Mouse (Mus musculus) layer of hippocampus, adult 6 months (tissue): Measurements from ENCODE around the gene Fbxw20. TPM values are rescaled to one million over a fixed set of nuclear protein-coding genes. Genes with fewer than 3 reads are reported as not detected.

ENCODE experiments used
- long read RNA-seq, 2 experiments: library from polyadenylated mRNA; unstranded; transcript quantifications; one replicate each; pipeline ENCODE4 v2.0.0; 2019 to 2020
- polyA plus RNA-seq: library from polyadenylated mRNA; unstranded; fragments of <200 nt; fragmentation: Nextera tagmentation; gene quantifications from 2 replicates; pipeline ENCODE4 v1.2.3, GENCODE M21; 2021

Gene Fbxw20
- not detected in 2 replicates for polyA plus RNA-seq
- long read RNA-seq, experiment 1, result 0 reads
- long read RNA-seq, experiment 2, result 0 reads

GRCm38 (mm10) chr9:109234654-109235053 is at the start of gene Fbxw20:
Fbxw20 (minus strand) TSS chr9:109234754.

GRCm38 (mm10) chr9:109195875-109196274 is 38.7 kb downstream of the Fbxw20 start, which contains the start of gene Fbxw13:
Fbxw13 (minus strand) TSS chr9:109195975.

Other genes starting within 250 kb of the Fbxw20 start
- gene Ucn2, start 248.7 kb downstream of the Fbxw20 start, polyA plus RNA-seq, result not detected in 2 replicates
- 4.7 and 5.6 TPM in 2 replicates for gene Pfkfb4, start 243.0 kb downstream of the Fbxw20 start, polyA plus RNA-seq
- gene Shisa5, start 196.2 kb downstream of the Fbxw20 start, polyA plus RNA-seq, result 119 and 124 TPM in 2 replicates
- 12.0 and 12.5 TPM in 2 replicates for gene Trex1, start 175.0 kb downstream of the Fbxw20 start, polyA plus RNA-seq
- 19.7 and 20.0 TPM in 2 replicates for gene Atrip, start 160.6 kb downstream of the Fbxw20 start, polyA plus RNA-seq
- 3.6 and 4.4 TPM in 2 replicates for gene Ccdc51, start 152.3 kb downstream of the Fbxw20 start, polyA plus RNA-seq
- 619 and 702 TPM in 2 replicates for gene Tma7, start 152.2 kb downstream of the Fbxw20 start, polyA plus RNA-seq
- 15.1 and 22.6 TPM in 2 replicates for gene Plxnb1, start 139.4 kb downstream of the Fbxw20 start, polyA plus RNA-seq
- gene Fbxw21, start 72.7 kb downstream of the Fbxw20 start, polyA plus RNA-seq, result not detected in 2 replicates
- 0.10 and 0.36 TPM in 2 replicates for gene Fbxw13, start 38.8 kb downstream of the Fbxw20 start, polyA plus RNA-seq
- gene Fbxw14, start 52.9 kb upstream of the Fbxw20 start, polyA plus RNA-seq, result not detected in 2 replicates
- not detected in 2 replicates for gene Fbxw28, start 104.9 kb upstream of the Fbxw20 start, polyA plus RNA-seq
- gene Fbxw22, start 169.5 kb upstream of the Fbxw20 start, polyA plus RNA-seq, result not detected in 2 replicates
- not detected in 2 replicates for gene Fbxw16, start 214.4 kb upstream of the Fbxw20 start, polyA plus RNA-seq